Mouse (Mus musculus) G1E (cell line): ENCODE data around the gene Cacna1c.

Source experiments
- CTCF ChIP-seq: IDR thresholded peaks from 2 replicates; pipeline ENCODE4 v1.5.1; 2012; ENCODE audit warnings: low read depth, low read length, inconsistent platforms, mixed read lengths
- GATA1 ChIP-seq: IDR thresholded peaks from 2 replicates; pipeline ENCODE4 v1.6.1; 2012; ENCODE audit warnings: borderline replicate concordance, low read length, inconsistent platforms, mixed read lengths
- GATA2 ChIP-seq: IDR thresholded peaks from 2 replicates; pipeline ENCODE4 v1.6.1; 2012; ENCODE audit warnings: low read depth, low read length, inconsistent platforms, borderline replicate concordance
- TAL1 ChIP-seq: conservative IDR thresholded peaks from 2 replicates; pipeline ENCODE4 v1.6.1; 2012; ENCODE audit warnings: low read depth, low read length, inconsistent platforms, mixed read lengths

DNA sequence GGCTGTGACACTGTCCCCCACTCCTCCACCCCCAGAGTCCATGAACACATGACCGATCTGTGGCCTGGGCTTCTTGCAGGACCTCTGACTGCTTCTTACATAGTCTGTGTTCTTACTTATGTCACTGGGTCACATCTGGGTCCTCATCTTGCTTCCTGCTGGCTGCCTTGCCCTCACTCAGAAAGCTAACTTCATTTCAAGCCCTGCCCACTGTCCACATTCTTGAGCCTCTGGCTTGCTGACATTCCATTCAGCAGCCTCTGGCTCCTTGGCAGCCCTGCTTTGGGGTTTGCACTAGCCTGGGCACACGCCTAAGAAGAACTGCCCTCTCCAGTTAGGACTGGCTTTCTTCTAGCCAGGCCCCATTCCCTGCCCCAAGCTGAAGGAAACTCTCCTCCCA, 159.2 kb downstream of the Cacna1c start:
- no peak for TF ChIP-seq CTCF
- TF ChIP-seq GATA1: no peak
- no peak for TF ChIP-seq GATA2
- no peak for TF ChIP-seq TAL1
